Mouse (Mus musculus): Measurements from ENCODE around the gene Gfod1. TPM values are rescaled to one million over a fixed set of nuclear protein-coding genes. Genes with fewer than 3 reads are reported as not detected.

The Gfod1 gene
- polyA plus RNA-seq, 1 experiment from 2014 or later: 2.3 TPM

DNA sequence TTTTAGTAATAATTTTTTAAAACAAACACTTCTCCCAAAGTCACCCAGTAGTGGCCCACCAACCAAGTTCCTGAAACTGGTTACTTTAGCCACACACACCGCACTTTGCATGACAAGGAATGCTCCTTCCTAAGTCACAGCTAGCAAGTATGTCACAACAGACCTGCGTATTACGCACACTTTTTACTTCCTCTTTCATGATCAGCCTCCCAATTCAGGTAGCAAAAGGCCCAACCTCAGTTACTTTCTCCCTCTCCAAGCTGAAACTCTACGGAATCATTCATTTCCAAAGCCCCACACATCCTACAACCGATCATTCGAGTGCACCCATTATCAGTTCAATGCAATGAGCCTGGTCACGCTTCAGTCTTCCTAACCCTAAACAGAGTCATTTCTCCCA is 8.3 kb downstream of the Gfod1 start:
- no peak overlapping the region for H3K4me2 ChIP-seq (replicated peaks)
- H3K27me3 ChIP-seq: no peaks in the 10 kb centered on the region
- H3K36me3 ChIP-seq: no peaks in the 10 kb centered on the region; the same call in 1 of the 2 replicates
- H3K9me3 ChIP-seq: no peaks in the 10 kb centered on the region
- peaks cover 9% of the 10 kb centered on the region for H3K4me1 ChIP-seq
- H3K27ac ChIP-seq (replicated peaks): no peak overlapping the region
- no peak overlapping the region for H3K9ac ChIP-seq (replicated peaks)
- ATAC-seq (replicated peaks): no peak
- 87% methylated on average over 7 of the region's 7 CpGs for WGBS
- H3K4me3 ChIP-seq: no peak overlapping the region

DNA sequence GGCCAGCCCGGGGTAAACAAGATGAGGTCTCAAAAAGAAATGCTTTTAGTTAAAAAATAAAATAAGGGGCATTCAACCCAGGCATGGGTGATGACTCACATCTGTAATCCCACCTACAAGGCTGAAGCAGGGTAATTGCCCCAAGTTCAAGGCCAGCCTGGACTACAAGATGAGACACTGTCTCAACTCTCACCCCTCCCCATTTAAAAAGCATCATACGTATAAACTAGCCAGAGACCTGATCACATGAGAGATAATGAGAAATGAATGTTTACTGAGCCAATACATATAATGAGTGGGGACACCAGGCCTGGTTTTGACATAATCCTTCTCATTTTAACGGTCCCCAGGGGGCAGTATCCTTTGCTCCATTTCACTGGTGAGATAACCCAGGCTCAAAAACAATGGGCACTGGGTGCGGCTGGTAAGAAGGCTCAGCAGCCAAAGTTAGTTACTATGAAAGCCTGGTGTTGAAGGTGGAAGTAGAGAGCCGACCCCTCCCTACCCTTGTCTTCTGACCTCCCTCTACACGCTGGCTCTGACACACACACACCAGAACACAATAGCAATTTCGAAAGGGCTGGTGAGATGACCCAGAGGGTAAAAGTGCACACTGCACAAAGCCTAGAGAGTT is 8.9 kb downstream of the Gfod1 start:
- no peaks in the 10 kb centered on the region; the same call in 1 of the 2 replicates for H3K36me3 ChIP-seq
- no peak for ATAC-seq (replicated peaks)
- H3K9me3 ChIP-seq: no peaks in the 10 kb centered on the region
- H3K27ac ChIP-seq (replicated peaks): no peak overlapping the region
- no peaks in the 10 kb centered on the region for H3K27me3 ChIP-seq
- H3K9ac ChIP-seq (replicated peaks): no peak overlapping the region
- H3K4me3 ChIP-seq: no peak overlapping the region
- WGBS: 67% methylated on average over 7 of the region's 7 CpGs
- H3K4me1 ChIP-seq: peaks cover 3% of the 10 kb centered on the region
- no peak overlapping the region for H3K4me2 ChIP-seq (replicated peaks)

DNA sequence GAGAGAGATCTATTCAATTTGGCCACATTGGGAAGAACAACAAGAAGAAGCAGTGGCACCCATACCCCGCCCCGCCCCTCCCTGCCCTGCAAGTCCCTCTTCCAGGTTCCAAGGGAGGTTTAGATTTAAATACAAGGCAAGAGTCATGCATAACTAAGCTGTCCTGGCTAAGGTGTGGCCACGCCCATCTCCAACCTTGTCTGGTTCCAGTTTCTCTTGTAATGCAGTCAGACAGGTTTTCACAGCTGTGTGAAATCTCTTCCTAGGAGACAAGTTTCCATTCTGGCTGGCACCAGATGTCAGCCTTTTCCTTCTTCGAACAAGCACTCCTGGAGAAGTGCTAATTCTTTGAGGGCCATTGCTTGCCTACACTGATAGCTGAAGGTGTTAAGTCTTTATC is 11.1 kb downstream of the Gfod1 start:
- Histone ChIP-seq H3K36me3 (no peaks in the 10 kb centered on the region; the same call in 1 of the 2 replicates), H3K27me3 (no peaks in the 10 kb centered on the region), H3K9me3 (no peaks in the 10 kb centered on the region), H3K9ac (replicated peaks) (no peak overlapping the region), H3K4me1 (peaks cover 6% of the 10 kb centered on the region; the same call in 1 of the 2 replicates), H3K4me2 (replicated peaks) (no peak overlapping the region), H3K4me3 (no peak overlapping the region), H3K27ac (replicated peaks) (no peak overlapping the region)
- 87% methylated on average over 4 of the region's 4 CpGs for WGBS
- ATAC-seq (replicated peaks): no peak

DNA sequence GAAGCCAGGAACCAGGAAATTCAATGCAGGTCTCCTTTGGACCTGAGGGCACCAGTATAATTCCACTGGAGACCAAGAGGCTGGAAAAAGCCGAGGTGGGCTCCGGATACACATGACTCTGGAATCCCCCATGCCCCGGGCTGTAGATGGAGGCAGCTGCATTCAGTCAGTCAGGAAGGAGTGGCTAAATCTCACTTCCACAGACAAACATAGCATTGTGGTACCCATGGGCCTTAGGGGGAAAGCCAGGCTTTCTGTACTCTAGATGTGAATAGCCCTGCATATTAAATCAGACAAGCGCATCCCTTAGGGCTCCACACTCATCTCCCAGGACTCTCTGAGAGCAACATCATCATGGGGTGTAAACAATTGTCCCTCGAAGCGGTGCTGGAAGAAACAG is 14.9 kb downstream of the Gfod1 start:
- Histone ChIP-seq H3K4me3 (no peak overlapping the region), H3K9ac (replicated peaks) (no peak overlapping the region), H3K27ac (replicated peaks) (no peak overlapping the region), H3K4me1 (peaks cover 6% of the 10 kb centered on the region; the same call in 1 of the 2 replicates), H3K9me3 (no peaks in the 10 kb centered on the region), H3K27me3 (no peaks in the 10 kb centered on the region), H3K4me2 (replicated peaks) (no peak overlapping the region), H3K36me3 (no peaks in the 10 kb centered on the region; the same call in 1 of the 2 replicates)
- ATAC-seq (replicated peaks): no peak
- 74% methylated on average over 6 of the region's 6 CpGs for WGBS

DNA sequence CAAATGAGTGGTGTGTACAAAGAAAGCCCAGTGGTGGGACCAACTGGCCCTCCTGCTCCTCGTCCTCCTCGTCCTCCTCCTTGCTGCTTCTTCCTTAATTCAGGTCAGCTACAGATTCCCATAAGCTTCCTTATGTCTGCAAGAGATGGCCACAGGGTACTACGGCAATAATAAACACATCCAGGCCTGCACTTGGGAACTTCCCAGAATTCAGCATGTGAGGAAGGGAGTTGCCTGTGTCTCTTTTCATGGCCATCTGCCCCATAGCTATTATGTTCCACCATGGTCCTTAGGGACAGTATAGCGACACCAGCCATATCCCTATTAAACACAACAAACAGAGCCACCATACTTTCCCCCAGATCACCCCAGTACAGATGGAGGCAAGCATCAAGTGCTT is 15.5 kb downstream of the Gfod1 start:
- no peak overlapping the region for H3K27ac ChIP-seq (replicated peaks)
- 68% methylated on average over 4 of the region's 4 CpGs for WGBS
- no peak for ATAC-seq (replicated peaks)
- H3K4me2 ChIP-seq (replicated peaks): no peak overlapping the region
- no peaks in the 10 kb centered on the region for H3K9me3 ChIP-seq
- no peaks in the 10 kb centered on the region for H3K27me3 ChIP-seq
- no peaks in the 10 kb centered on the region; the same call in 1 of the 2 replicates for H3K36me3 ChIP-seq
- H3K4me1 ChIP-seq: peaks cover 6% of the 10 kb centered on the region; the same call in 1 of the 2 replicates
- no peak overlapping the region for H3K9ac ChIP-seq (replicated peaks)
- no peak overlapping the region for H3K4me3 ChIP-seq

DNA sequence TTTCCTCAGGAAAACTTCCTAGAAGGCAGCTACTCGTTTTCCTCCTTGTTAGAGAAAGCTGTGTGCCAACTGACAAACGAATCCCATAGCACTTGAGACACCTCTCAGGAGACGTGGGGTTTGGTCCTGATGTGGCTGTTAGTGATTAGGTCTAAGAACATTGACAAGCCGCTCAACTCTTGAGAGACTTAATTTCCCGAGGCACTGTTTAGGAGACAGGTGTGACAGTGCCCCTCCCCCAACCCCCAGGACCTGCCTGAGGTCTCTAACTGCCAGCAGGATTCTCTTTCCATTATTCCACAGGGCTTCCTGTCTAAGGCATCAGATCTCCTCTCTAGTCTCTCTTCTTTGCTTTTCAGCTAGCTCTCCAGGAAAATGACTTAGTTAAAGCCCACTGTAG is 15.9 kb downstream of the Gfod1 start:
- no peaks in the 10 kb centered on the region for H3K27me3 ChIP-seq
- no peaks in the 10 kb centered on the region for H3K36me3 ChIP-seq
- no peak overlapping the region for H3K4me3 ChIP-seq
- 35% methylated on average over 5 of the region's 5 CpGs for WGBS
- ATAC-seq (replicated peaks): no peak
- H3K27ac ChIP-seq (replicated peaks): no peak overlapping the region
- H3K4me1 ChIP-seq: peaks cover 6% of the 10 kb centered on the region; the same call in 1 of the 2 replicates
- H3K9ac ChIP-seq (replicated peaks): no peak overlapping the region
- H3K9me3 ChIP-seq: no peaks in the 10 kb centered on the region
- H3K4me2 ChIP-seq (replicated peaks): no peak overlapping the region

DNA sequence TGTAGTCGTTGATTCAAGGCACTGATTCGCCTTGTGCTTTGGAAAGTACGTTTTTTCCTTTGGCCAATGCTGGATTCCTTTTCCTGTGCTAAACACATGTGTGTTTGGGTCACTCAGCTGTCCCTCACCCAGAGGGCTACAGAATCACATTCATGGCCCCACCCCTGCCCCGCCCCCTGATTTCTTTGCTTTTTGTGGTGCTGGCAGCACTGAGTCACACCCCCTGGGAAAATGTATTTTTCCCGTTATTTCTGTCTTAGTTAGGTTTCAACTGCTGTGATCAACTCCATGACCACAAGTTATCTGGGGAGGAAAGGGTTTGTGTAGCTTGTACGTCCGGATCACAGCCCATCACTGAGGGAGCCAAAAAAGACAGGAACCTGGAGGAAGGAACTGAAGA is 17.1 kb downstream of the Gfod1 start:
- Histone ChIP-seq H3K9me3 (no peaks in the 10 kb centered on the region), H3K27ac (replicated peaks) (no peak overlapping the region), H3K4me3 (no peak overlapping the region), H3K9ac (replicated peaks) (no peak overlapping the region), H3K27me3 (no peaks in the 10 kb centered on the region), H3K4me1 (peaks cover 6% of the 10 kb centered on the region; the same call in 1 of the 2 replicates), H3K4me2 (replicated peaks) (no peak overlapping the region), H3K36me3 (no peaks in the 10 kb centered on the region)
- ATAC-seq (replicated peaks): no peak
- 79% methylated on average over 7 of the region's 7 CpGs for WGBS

DNA sequence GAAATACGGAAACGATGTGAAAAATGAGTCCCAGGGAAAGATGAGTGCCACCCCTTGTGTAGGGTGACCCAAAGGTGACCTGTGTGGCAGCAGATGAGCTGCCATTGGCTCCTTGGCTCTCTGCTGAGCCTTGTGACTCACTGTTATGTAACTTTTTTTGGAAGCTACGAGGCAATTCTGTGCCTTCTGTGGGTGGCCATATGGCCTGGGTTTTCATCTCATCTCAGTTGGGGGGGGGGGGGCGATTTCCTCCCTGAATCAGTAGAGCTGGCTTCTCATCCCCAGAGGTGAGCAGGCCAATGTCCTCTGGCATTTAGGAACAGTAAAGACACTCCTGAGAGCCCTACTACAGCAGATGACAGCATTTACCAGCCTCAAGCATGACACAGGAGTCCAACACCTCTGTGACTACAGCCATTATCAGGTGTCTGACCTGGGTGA is 19.2 kb downstream of the Gfod1 start:
- H3K4me1 ChIP-seq: peaks cover 6% of the 10 kb centered on the region; the same call in 1 of the 2 replicates
- no peaks in the 10 kb centered on the region for H3K9me3 ChIP-seq
- H3K4me2 ChIP-seq (replicated peaks): no peak overlapping the region
- no peak overlapping the region for H3K9ac ChIP-seq (replicated peaks)
- H3K4me3 ChIP-seq: no peak overlapping the region
- no peaks in the 10 kb centered on the region for H3K36me3 ChIP-seq
- ATAC-seq (replicated peaks): no peak
- no peaks in the 10 kb centered on the region for H3K27me3 ChIP-seq
- WGBS: 75% methylated on average over 4 of the region's 4 CpGs
- H3K27ac ChIP-seq (replicated peaks): no peak overlapping the region

DNA sequence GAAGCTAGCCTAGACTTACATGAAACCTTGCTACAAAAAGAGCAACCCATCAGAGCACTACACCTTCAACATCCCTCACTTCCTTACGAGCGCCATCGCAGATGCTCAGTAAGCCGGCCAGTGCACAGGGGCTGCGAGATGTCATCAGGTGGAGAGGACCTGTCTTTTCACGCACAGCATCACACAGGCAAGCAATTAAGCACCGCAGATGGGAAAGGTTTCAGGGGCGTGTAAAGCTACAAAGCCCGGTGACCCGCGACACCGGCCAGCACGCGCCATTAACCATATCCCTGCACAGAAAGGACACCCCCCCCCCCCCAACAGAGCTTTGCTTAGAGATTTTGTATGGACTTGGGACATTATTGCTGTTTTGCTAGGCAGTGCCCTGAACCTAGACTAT is 30.1 kb downstream of the Gfod1 start:
- Histone ChIP-seq H3K9me3 (no peaks in the 10 kb centered on the region), H3K27me3 (no peaks in the 10 kb centered on the region), H3K4me3 (no peak overlapping the region), H3K4me1 (peaks cover 17% of the 10 kb centered on the region), H3K9ac (replicated peaks) (no peak overlapping the region), H3K36me3 (no peaks in the 10 kb centered on the region), H3K4me2 (replicated peaks) (no peak overlapping the region), H3K27ac (replicated peaks) (no peak overlapping the region)
- 81% methylated on average over 14 of the region's 14 CpGs for WGBS
- no peak for ATAC-seq (replicated peaks)

DNA sequence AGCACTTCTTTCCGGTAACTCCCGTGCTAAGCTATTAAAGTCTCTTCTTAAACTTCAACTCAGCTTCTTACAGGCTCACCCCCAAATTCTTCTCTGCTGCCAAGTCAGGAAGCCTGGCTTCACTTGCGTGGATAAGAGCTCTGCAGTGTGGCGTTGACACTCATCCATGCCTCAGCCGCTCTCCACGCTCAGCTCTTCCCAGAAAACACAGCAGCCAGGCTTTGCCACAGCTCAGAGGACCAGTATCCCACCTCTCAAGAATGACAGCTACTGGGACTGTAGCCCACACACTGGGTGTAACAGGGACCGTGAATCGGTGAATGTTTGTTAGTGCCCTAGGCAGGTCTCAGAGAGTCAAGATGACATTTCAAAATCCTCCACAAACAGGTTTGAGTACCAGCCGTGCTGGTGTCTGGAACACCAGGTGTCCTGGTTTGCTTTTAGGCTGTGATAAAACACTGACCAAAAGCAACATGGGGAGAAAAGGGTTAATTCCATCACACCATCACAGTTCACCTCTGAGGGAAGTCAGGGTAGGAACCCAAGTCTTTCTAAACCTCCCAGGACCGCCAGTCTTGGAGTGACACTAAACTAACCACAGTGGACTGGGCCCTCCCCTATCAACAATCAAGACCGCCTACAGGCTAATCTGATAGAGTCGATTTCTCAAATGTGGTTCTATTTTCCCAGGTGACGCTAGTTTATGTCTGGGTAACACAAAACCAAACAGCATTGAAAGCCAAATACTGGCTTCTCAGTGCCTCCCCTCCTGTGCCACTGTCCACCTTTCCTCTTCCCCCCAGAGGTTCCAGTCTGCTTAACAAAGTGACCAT is 31.5 kb downstream of the Gfod1 start:
- Histone ChIP-seq H3K27ac (replicated peaks) (no peak overlapping the region), H3K9me3 (no peaks in the 10 kb centered on the region), H3K4me1 (peaks cover 21% of the 10 kb centered on the region), H3K9ac (replicated peaks) (no peak overlapping the region), H3K36me3 (no peaks in the 10 kb centered on the region), H3K4me3 (no peak overlapping the region), H3K4me2 (replicated peaks) (no peak overlapping the region), H3K27me3 (no peaks in the 10 kb centered on the region)
- ATAC-seq (replicated peaks): no peak
- WGBS: 74% methylated on average over 13 of the region's 13 CpGs

DNA sequence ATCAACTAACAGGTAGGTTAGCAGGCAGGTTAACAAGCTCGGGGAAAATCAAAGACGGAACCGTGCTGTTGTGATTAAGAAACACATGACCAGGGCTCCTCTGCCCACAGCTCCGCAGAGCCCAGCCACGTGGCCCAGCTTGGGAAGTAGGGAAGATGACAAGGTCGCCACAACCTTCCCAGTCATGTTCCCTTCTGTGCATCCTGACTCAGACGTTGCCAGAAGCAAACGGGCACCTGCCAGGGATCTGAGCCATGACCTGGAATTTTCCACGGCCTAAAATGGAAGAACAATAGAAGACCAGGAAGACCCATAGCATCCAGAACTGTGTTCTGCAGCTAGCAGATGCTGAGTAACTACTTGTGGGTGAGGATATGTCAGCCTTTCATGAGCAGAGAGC is 32.5 kb downstream of the Gfod1 start:
- no peak overlapping the region for H3K4me3 ChIP-seq
- peaks cover 21% of the 10 kb centered on the region for H3K4me1 ChIP-seq
- H3K27me3 ChIP-seq: no peaks in the 10 kb centered on the region
- no peaks in the 10 kb centered on the region for H3K36me3 ChIP-seq
- no peak for ATAC-seq (replicated peaks)
- no peak overlapping the region for H3K27ac ChIP-seq (replicated peaks)
- H3K9ac ChIP-seq (replicated peaks): no peak overlapping the region
- no peaks in the 10 kb centered on the region for H3K9me3 ChIP-seq
- H3K4me2 ChIP-seq (replicated peaks): no peak overlapping the region
- WGBS: 89% methylated on average over 9 of the region's 9 CpGs

DNA sequence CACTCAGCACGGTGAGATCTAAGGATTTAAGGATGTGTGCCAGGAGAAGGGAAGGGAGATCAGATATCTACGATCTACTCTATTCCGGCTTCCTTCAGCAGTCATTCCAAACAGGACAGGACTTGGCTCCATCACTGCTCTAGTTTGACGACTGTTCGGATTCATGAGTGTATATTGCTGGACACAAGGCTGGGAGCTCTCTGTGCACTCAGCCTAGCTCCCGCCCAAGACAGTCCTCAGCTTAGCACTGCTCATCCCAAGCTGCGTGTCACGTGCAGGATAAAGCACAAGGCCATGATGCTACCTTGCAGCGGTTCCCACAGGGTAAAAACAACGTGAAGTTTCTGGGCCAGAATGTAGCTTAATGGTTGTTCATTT is 33.8 kb downstream of the Gfod1 start:
- Histone ChIP-seq H3K27ac (replicated peaks) (no peak overlapping the region), H3K4me1 (peaks cover 26% of the 10 kb centered on the region), H3K36me3 (no peaks in the 10 kb centered on the region), H3K4me2 (replicated peaks) (no peak overlapping the region), H3K27me3 (no peaks in the 10 kb centered on the region), H3K9me3 (no peaks in the 10 kb centered on the region), H3K4me3 (no peak overlapping the region), H3K9ac (replicated peaks) (no peak overlapping the region)
- ATAC-seq (replicated peaks): no peak
- 36% methylated on average over 10 of the region's 10 CpGs for WGBS

Data from forebrain, embryonic 15.5 days (tissue).